Mouse (Mus musculus) lung, postnatal 0 days (tissue): ENCODE results near the gene Robo1. TPM values are rescaled to one million over a fixed set of nuclear protein-coding genes. Genes with fewer than 3 reads are reported as not detected.
"Not testable (repeated sequence)": the region's sequence is repeated elsewhere in the genome, so short reads cannot be mapped to it uniquely, and the experiment has no call there.

ENCODE experiments used
- ATAC-seq: fragments of 200-750 bp; cut with Nextera tagmentation; 2 replicates; pipeline ENCODE4 v1.8.0; 2017; ENCODE audit warnings: moderate library complexity
- DNase-seq: peaks from one replicate; pipeline ENCODE4 v3.0.0-alpha.2; 2016; ENCODE audit warnings: low spot score
- H3K27ac ChIP-seq: fragments of 300-500 bp; sonication (generic); 2 replicates; pipeline ENCODE4 v1.5.1; 2014; ENCODE audit warnings: antibody characterized with exemption, mild to moderate bottlenecking, low read length, mixed read lengths
- H3K27me3 ChIP-seq: fragments of 300-500 bp; sonication (generic); replicated peaks from 2 replicates; pipeline ENCODE4 v1.6.1; 2014; ENCODE audit warnings: low read length, mixed read lengths; ENCODE audit not compliant: insufficient read depth
- H3K36me3 ChIP-seq: fragments of 300-500 bp; sonication (generic); 2 replicates; pipeline ENCODE4 v1.6.1; 2014; ENCODE audit warnings: low read length, mixed read lengths; ENCODE audit not compliant: insufficient read depth
- H3K4me1 ChIP-seq: fragments of 300-500 bp; sonication (generic); 2 replicates; pipeline ENCODE4 v1.6.1; 2014; ENCODE audit warnings: antibody characterized with exemption, low read depth, low read length, mixed read lengths; ENCODE audit not compliant: insufficient read depth
- H3K4me2 ChIP-seq: fragments of 300-500 bp; sonication (generic); replicated peaks from 2 replicates; pipeline ENCODE4 v1.6.1; 2014; ENCODE audit warnings: low read depth, mild to moderate bottlenecking, low read length, moderate library complexity, mixed read lengths
- H3K4me3 ChIP-seq: fragments of 300-500 bp; sonication (generic); 2 replicates; pipeline ENCODE4 v1.5.1; 2014; ENCODE audit warnings: low read depth, low read length
- H3K9ac ChIP-seq: fragments of 300-500 bp; sonication (generic); replicated peaks from 2 replicates; pipeline ENCODE4 v1.6.1; 2014; ENCODE audit warnings: low read depth, mild to moderate bottlenecking
- H3K9me3 ChIP-seq: fragments of 300-500 bp; sonication (generic); 2 replicates; pipeline ENCODE4 v1.6.1; 2016; ENCODE audit warnings: low read length, mixed read lengths
- CTCF ChIP-seq: IDR thresholded peaks from 2 replicates; pipeline ENCODE4 v1.5.1; 2016; ENCODE audit warnings: antibody characterized with exemption, mild to moderate bottlenecking
- EP300 ChIP-seq: IDR thresholded peaks from 2 replicates; pipeline ENCODE4 v1.6.1; 2016; ENCODE audit warnings: antibody characterized with exemption, mild to moderate bottlenecking, control low read depth
- WGBS: fragments of 180-500 bp; shearing (Covaris S2); extraction: QIAGEN DNeasy Blood & Tissue Kit; methylation state at CpG from one replicate; pipeline ENCODE4 v1.1.7; 2014; 5-methylcytosine and 5-hydroxymethylcytosine counted together
- polyA plus RNA-seq: library from polyadenylated mRNA; unstranded; fragments of >200 nt; fragmentation: Nextera tagmentation; extraction: Ambion mirVana; gene quantifications from 2 replicates; pipeline ENCODE4 v1.2.1, GENCODE M21; 2015

Gene Robo1
- polyA plus RNA-seq, 1 experiment from 2014 or later: 7.0 TPM

- no peak overlapping the region for H3K27ac ChIP-seq
- no peak overlapping the region for H3K9ac ChIP-seq
- H3K36me3 ChIP-seq: no peaks in the 10 kb centered on the region
- 61% methylated on average over 3 of the region's 3 CpGs for WGBS
- TF ChIP-seq CTCF (no peak), EP300 (no peak)
- no peaks in the 10 kb centered on the region for H3K27me3 ChIP-seq
- no peak overlapping the region for H3K4me2 ChIP-seq
- ATAC-seq: no peak
- H3K9me3 ChIP-seq: no peaks in the 10 kb centered on the region
- no peaks in the 10 kb centered on the region for H3K4me1 ChIP-seq
- DNase-seq: no peak
- H3K4me3 ChIP-seq: no peak overlapping the region
These were observed 235.8 kb downstream of the Robo1 start for GRCm38 (mm10) chr16:72543928-72544327.

- no peak overlapping the region for H3K27ac ChIP-seq
- H3K27me3 ChIP-seq: no peaks in the 10 kb centered on the region
- H3K9ac ChIP-seq: no peak overlapping the region
- no peaks in the 10 kb centered on the region for H3K9me3 ChIP-seq
- H3K4me1 ChIP-seq: no peaks in the 10 kb centered on the region
- 71% methylated on average over 2 of the region's 2 CpGs for WGBS
- ATAC-seq: no peak
- DNase-seq: no peak
- no peak for TF ChIP-seq EP300
- no peaks in the 10 kb centered on the region for H3K36me3 ChIP-seq
- H3K4me3 ChIP-seq: no peak overlapping the region
- H3K4me2 ChIP-seq: no peak overlapping the region
These were observed 236.8 kb downstream of the Robo1 start for GRCm38 (mm10) chr16:72544950-72545349.

- TF ChIP-seq CTCF (no peak), EP300 (no peak)
- Histone ChIP-seq H3K4me1 (no peaks in the 10 kb centered on the region), H3K4me3 (no peak overlapping the region), H3K27me3 (no peaks in the 10 kb centered on the region), H3K9ac (no peak overlapping the region), H3K36me3 (no peaks in the 10 kb centered on the region), H3K9me3 (no peaks in the 10 kb centered on the region), H3K4me2 (no peak overlapping the region), H3K27ac (no peak overlapping the region)
- WGBS: 80% methylated on average over 8 of the region's 8 CpGs
- DNase-seq: no peak
- ATAC-seq: no peak
These were observed 243.7 kb downstream of the Robo1 start for GRCm38 (mm10) chr16:72551672-72552243.

GRCm38 (mm10) chr16:72553713-72554112 lies 245.6 kb downstream of the Robo1 start:
- Histone ChIP-seq H3K9ac (no peak overlapping the region), H3K36me3 (no peaks in the 10 kb centered on the region), H3K4me1 (no peaks in the 10 kb centered on the region), H3K4me3 (no peak overlapping the region), H3K27me3 (no peaks in the 10 kb centered on the region), H3K4me2 (no peak overlapping the region), H3K27ac (no peak overlapping the region), H3K9me3 (no peaks in the 10 kb centered on the region)
- DNase-seq (no peak), ATAC-seq (no peak)
- WGBS: 65% methylated on average over 5 of the region's 5 CpGs
- no peak for TF ChIP-seq EP300
- TF ChIP-seq CTCF: no peak

GRCm38 (mm10) chr16:72562149-72562548 lies 254.0 kb downstream of the Robo1 start:
- not testable (repeated sequence) for H3K4me1 ChIP-seq, DNase-seq, H3K27ac ChIP-seq, H3K9me3 ChIP-seq, H3K9ac ChIP-seq, H3K4me2 ChIP-seq, ATAC-seq, H3K36me3 ChIP-seq, H3K4me3 ChIP-seq, H3K27me3 ChIP-seq
- 28% methylated on average over 2 of the region's 2 CpGs for WGBS

GRCm38 (mm10) chr16:72563196-72563963 lies 255.3 kb downstream of the Robo1 start:
- 27% methylated on average over 15 of the region's 15 CpGs for WGBS
- no peaks in the 10 kb centered on the region for H3K27me3 ChIP-seq
- DNase-seq: no peak
- no peak overlapping the region for H3K4me3 ChIP-seq
- no peaks in the 10 kb centered on the region for H3K36me3 ChIP-seq
- no peaks in the 10 kb centered on the region for H3K9me3 ChIP-seq
- H3K9ac ChIP-seq: no peak overlapping the region
- H3K27ac ChIP-seq: no peak overlapping the region
- TF ChIP-seq CTCF (no peak), EP300 (no peak)
- no peaks in the 10 kb centered on the region for H3K4me1 ChIP-seq
- H3K4me2 ChIP-seq: no peak overlapping the region
- ATAC-seq: no peak
